Mouse (Mus musculus): ENCODE results near the gene Triap1. TPM values are rescaled to one million over a fixed set of nuclear protein-coding genes. Genes with fewer than 3 reads are reported as not detected.

Gene Triap1
- polyA plus RNA-seq, 1 experiment from 2014 or later, result 57.3 TPM

- Histone ChIP-seq H3K36me3 (peaks cover 46% of the 10 kb centered on the region), H3K4me2 (replicated peaks) (peak overlapping the region; percentile 75), H3K27ac (replicated peaks) (peak overlapping the region; percentile 84), H3K4me1 (peaks cover 17% of the 10 kb centered on the region), H3K9me3 (no peaks in the 10 kb centered on the region), H3K9ac (replicated peaks) (peak overlapping the region; percentile 79), H3K27me3 (no peaks in the 10 kb centered on the region), H3K4me3 (peak overlapping the region; percentile 80)
- peak; percentile 21; the same call in 1 of the 2 replicates for ATAC-seq (ENCODE audit: low FRiP score, low read depth)
- 13% methylated on average over 36 of the region's 36 CpGs for WGBS
These were observed 515 bp downstream of the Triap1 start for GRCm38 (mm10) chr5:115341314-115342165.

GRCm38 (mm10) chr5:115347564-115347963, 6.5 kb downstream of the Triap1 start:
- peak overlapping the region; percentile 92 for H3K4me3 ChIP-seq
- no peaks in the 10 kb centered on the region for H3K27me3 ChIP-seq
- peaks cover 37% of the 10 kb centered on the region for H3K36me3 ChIP-seq
- peak overlapping the region; percentile 98 for H3K4me2 ChIP-seq (replicated peaks)
- no peak for ATAC-seq (ENCODE audit: low FRiP score, low read depth)
- 6% methylated on average over 5 of the region's 5 CpGs for WGBS
- H3K9ac ChIP-seq (replicated peaks), result peak overlapping the region; percentile 0; the same call in 1 of the 2 replicates
- peaks cover 21% of the 10 kb centered on the region for H3K4me1 ChIP-seq
- 0 out of 2 replicates have a peak overlapping the region, but pooled peaks have one; percentile 0 for H3K27ac ChIP-seq (replicated peaks)
- no peaks in the 10 kb centered on the region for H3K9me3 ChIP-seq

- peak; percentile 94 for ATAC-seq (ENCODE audit: low FRiP score, low read depth)
- H3K9me3 ChIP-seq, result no peaks in the 10 kb centered on the region
- peak within 1 kb of the TSS; percentile 91 for H3K9ac ChIP-seq (replicated peaks)
- peak within 1 kb of the TSS; percentile 83 for H3K27ac ChIP-seq (replicated peaks)
- H3K4me2 ChIP-seq (replicated peaks), result peak within 1 kb of the TSS; percentile 98
- H3K4me1 ChIP-seq, result peaks cover 22% of the 10 kb centered on the region
- H3K36me3 ChIP-seq, result peaks cover 26% of the 10 kb centered on the region
- WGBS, result under 1% methylated on average over 73 of the region's 74 CpGs
- peak within 1 kb of the TSS; percentile 92 for H3K4me3 ChIP-seq
- no peaks in the 10 kb centered on the region for H3K27me3 ChIP-seq
These were observed 7.7 kb downstream of the Triap1 start, which contains the start of gene Cox6a1 for GRCm38 (mm10) chr5:115348546-115349224. TSS of gene Cox6a1 (minus strand) at chr5:115348981.

GRCm38 (mm10) chr5:115349225-115349555, 8.2 kb downstream of the Triap1 start:
- WGBS, result 2% methylated on average over 18 of the region's 18 CpGs

DNA sequence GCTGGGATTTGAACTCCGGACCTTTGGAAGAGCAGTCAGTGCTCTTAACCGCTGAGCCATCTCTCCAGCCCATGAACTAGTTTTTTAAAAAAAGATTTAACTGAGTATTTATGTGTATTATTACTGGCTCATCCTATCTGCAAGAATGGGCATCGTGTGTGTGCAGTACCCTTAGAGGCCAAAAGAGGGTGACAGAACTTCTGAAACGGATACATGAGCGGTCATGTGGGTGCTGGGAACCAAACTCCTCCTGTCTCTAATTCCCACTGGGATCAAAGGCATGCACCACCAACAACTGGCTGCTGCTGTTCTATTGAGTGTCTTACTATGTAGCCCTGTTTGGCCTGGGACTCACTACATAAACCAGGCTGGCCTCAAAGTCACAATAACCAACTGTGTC, 10.3 kb downstream of the Triap1 start:
- WGBS, result 85% methylated on average over 5 of the region's 5 CpGs
- no peak for ATAC-seq (ENCODE audit: low FRiP score, low read depth)
- Histone ChIP-seq H3K36me3 (peaks cover under 1% of the 10 kb centered on the region; the same call in 1 of the 2 replicates), H3K4me3 (no peak overlapping the region), H3K4me1 (peaks cover 26% of the 10 kb centered on the region), H3K27ac (replicated peaks) (no peak overlapping the region), H3K9ac (replicated peaks) (no peak overlapping the region), H3K9me3 (no peaks in the 10 kb centered on the region), H3K27me3 (no peaks in the 10 kb centered on the region), H3K4me2 (replicated peaks) (no peak overlapping the region)

More at GRCm38 (mm10) chr5:115349225-115349555, 8.2 kb downstream of the Triap1 start:
- Histone ChIP-seq H3K36me3 (peaks cover 21% of the 10 kb centered on the region), H3K27ac (replicated peaks) (peak overlapping the region; percentile 83), H3K4me1 (peaks cover 26% of the 10 kb centered on the region), H3K4me2 (replicated peaks) (peak overlapping the region; percentile 98), H3K9ac (replicated peaks) (peak overlapping the region; percentile 91), H3K9me3 (no peaks in the 10 kb centered on the region), H3K27me3 (no peaks in the 10 kb centered on the region), H3K4me3 (peak overlapping the region; percentile 92)
- peak; percentile 64 for ATAC-seq (ENCODE audit: low FRiP score, low read depth)

GRCm38 (mm10) chr5:115355070-115355469, 14.0 kb downstream of the Triap1 start:
- no peaks in the 10 kb centered on the region for H3K36me3 ChIP-seq
- WGBS, result 65% methylated on average over 13 of the region's 13 CpGs
- no peak overlapping the region for H3K4me2 ChIP-seq (replicated peaks)

DNA sequence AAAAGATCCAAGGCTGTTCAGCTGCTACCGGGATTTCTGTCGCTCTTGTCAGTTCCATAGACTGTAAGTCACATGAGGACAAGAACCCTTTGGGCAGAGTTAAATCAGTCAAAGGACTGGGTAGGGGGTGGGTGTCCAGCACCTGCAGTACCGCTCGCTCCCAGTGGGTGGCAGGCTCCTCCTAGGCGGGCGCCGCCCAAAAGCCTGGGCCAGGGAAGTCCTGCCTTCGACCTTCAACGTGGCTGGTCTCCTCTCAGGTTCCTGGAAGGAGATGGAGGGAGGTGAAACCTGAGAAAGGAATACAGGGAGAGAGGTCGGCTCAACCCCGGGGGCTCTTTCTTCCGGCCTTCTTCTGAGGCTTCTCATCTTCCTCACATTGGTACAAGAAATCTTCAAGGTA, 17.8 kb downstream of the Triap1 start:
- Histone ChIP-seq H3K36me3 (no peaks in the 10 kb centered on the region), H3K27me3 (no peaks in the 10 kb centered on the region), H3K4me1 (peaks cover 19% of the 10 kb centered on the region), H3K9ac (replicated peaks) (no peak overlapping the region), H3K9me3 (no peaks in the 10 kb centered on the region), H3K4me2 (replicated peaks) (no peak overlapping the region), H3K4me3 (no peak overlapping the region), H3K27ac (replicated peaks) (no peak overlapping the region)
- ATAC-seq (ENCODE audit: low FRiP score, low read depth), result no peak
- WGBS, result 4% methylated on average over 12 of the region's 12 CpGs

More at GRCm38 (mm10) chr5:115355070-115355469, 14.0 kb downstream of the Triap1 start:
- ATAC-seq (ENCODE audit: low FRiP score, low read depth), result no peak
- Histone ChIP-seq H3K4me1 (0 out of 2 replicates have a peak, but pooled peaks cover 11% of the 10 kb centered on the region), H3K9ac (replicated peaks) (no peak overlapping the region), H3K4me3 (no peak overlapping the region), H3K27ac (replicated peaks) (no peak overlapping the region), H3K9me3 (no peaks in the 10 kb centered on the region), H3K27me3 (no peaks in the 10 kb centered on the region)

DNA sequence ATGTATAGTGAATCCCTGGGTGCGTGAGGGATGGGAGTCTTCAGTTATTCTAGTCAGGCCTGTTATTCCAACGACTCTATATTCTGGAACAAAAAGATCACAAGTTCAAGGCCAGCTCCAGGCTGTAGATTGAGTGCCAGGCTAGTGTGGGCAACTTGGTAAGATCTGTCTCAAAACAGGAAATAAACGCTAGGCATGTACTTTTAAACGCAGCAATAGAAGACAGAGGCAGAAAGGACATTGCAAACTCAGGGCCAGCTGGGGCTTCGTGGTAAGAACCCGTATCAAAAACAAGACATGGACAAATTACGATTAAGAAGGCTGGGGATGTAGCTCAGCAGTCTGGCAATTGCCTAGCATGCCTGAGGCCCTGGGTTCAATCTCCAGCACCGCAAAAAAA, 18.4 kb downstream of the Triap1 start:
- H3K27me3 ChIP-seq, result no peaks in the 10 kb centered on the region
- H3K4me3 ChIP-seq, result no peak overlapping the region
- H3K9me3 ChIP-seq, result no peaks in the 10 kb centered on the region
- ATAC-seq (ENCODE audit: low FRiP score, low read depth), result no peak
- no peaks in the 10 kb centered on the region for H3K36me3 ChIP-seq
- 86% methylated on average over 8 of the region's 8 CpGs for WGBS
- no peak overlapping the region for H3K4me2 ChIP-seq (replicated peaks)
- peaks cover 17% of the 10 kb centered on the region for H3K4me1 ChIP-seq
- no peak overlapping the region for H3K9ac ChIP-seq (replicated peaks)
- no peak overlapping the region for H3K27ac ChIP-seq (replicated peaks)

DNA sequence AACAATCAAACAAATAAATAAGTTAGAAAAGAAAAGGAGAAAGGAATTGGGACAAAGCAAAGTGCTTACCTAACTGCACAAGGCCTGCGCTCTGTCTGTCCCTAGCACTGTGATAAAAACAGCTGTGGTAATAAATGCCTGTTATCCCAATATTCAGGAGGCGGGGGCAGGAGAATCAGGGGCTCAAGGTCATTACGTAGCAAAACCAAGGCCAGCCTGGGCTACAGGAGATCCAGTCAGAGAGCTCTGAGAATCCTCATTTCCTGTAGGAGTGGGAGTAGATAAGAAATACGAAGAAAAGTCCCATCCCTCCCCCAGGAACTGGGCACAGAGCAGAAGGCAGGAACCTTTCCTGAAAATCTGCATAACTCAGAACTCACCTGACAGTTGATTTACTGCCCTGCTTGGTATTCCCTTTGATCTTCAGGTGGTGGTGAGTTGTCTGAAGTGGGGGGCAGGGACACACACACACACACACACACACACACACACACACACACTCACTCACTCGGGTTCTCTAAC, 18.9 kb downstream of the Triap1 start:
- H3K27ac ChIP-seq (replicated peaks), result no peak overlapping the region; the same call in 1 of the 2 replicates
- WGBS, result 73% methylated on average over 5 of the region's 5 CpGs
- H3K9me3 ChIP-seq, result no peaks in the 10 kb centered on the region

DNA sequence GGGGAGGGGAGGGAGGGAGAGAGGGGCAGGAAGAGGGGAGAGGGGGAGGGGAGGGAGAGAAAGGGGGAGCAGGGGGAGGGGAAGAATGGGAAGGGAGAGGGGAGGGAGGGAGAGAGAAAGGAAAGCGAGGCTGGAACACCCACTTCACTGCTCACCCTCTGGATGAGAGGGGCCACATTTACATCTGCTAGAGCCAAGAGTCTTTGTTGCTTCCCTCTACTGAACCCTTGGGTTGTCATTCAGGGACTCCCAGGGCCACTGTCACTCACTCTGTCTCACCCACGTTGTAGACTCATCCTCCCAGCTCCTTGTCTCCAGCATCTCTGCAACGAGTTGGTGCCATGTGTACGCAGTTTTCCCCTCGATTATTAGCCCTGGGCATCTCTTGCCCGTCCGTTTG, 21.2 kb downstream of the Triap1 start:
- H3K27me3 ChIP-seq, result no peaks in the 10 kb centered on the region
- H3K27ac ChIP-seq (replicated peaks), result 0 out of 2 replicates have a peak overlapping the region, but pooled peaks have one; percentile 35
- peaks cover 17% of the 10 kb centered on the region for H3K4me1 ChIP-seq
- ATAC-seq (ENCODE audit: low FRiP score, low read depth), result no peak
- 47% methylated on average over 7 of the region's 7 CpGs for WGBS
- no peak overlapping the region for H3K4me3 ChIP-seq
- no peaks in the 10 kb centered on the region for H3K36me3 ChIP-seq
- H3K4me2 ChIP-seq (replicated peaks), result no peak overlapping the region
- H3K9me3 ChIP-seq, result no peaks in the 10 kb centered on the region
- no peak overlapping the region for H3K9ac ChIP-seq (replicated peaks)

More for the DNA sequence above, 18.9 kb downstream of the Triap1 start:
- ATAC-seq (ENCODE audit: low FRiP score, low read depth), result no peak
- H3K36me3 ChIP-seq, result no peaks in the 10 kb centered on the region
- H3K4me1 ChIP-seq, result peaks cover 17% of the 10 kb centered on the region
- H3K27me3 ChIP-seq, result no peaks in the 10 kb centered on the region
- no peak overlapping the region for H3K4me2 ChIP-seq (replicated peaks)
- H3K9ac ChIP-seq (replicated peaks), result no peak overlapping the region
- H3K4me3 ChIP-seq, result no peak overlapping the region

DNA sequence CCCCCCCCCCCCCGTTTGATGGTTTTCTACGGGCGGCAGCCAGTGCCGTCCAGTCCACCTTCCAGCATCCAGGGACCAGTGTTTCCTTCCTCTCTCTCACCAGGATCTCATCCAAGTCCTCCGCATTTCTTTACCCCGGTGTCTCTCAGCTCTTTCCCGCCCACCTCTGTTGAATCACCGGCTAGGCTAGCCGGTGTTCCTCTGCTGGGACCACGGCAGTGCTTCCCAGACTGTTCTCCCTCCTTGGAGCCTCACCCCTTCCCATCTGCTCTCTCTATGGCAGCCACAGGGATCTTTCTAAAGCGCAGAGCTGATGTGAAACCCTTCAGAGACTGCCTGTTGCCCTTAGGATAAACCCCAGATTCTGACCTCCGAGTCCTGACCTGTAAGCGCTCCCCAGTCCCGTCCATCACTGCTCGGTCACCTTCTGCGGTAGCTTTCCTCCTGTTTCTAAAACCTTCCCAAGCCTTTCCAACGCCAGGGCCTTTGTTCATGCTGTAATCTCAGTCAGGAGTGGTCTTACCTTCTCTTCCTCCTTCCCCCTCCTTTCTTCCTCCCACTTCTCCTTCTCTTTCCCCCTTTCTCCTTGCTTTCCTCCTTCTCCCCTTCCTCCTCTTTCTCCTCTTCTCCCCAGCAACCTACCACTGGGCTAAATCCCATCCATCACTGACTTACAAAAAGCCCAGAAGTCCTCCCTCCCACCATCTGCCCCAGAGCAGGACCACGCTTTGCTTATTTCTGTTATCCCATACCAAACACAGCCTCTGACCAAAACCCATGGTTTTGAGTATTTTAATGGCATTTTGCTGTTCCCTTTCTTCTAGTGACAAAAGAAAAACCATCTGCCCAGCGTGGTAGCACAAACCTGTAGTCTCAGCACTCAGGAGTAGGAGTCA, 22.0 kb downstream of the Triap1 start:
- 17% methylated on average over 19 of the region's 19 CpGs for WGBS
- Histone ChIP-seq H3K9me3 (no peaks in the 10 kb centered on the region), H3K27me3 (no peaks in the 10 kb centered on the region), H3K27ac (replicated peaks) (peak overlapping the region; percentile 70), H3K4me2 (replicated peaks) (no peak overlapping the region; the same call in 1 of the 2 replicates), H3K9ac (replicated peaks) (no peak overlapping the region), H3K4me1 (peaks cover 17% of the 10 kb centered on the region), H3K4me3 (no peak overlapping the region), H3K36me3 (no peaks in the 10 kb centered on the region)
- ATAC-seq (ENCODE audit: low FRiP score, low read depth), result no peak

All from midbrain, embryonic 12.5 days (tissue).